Mouse (Mus musculus) embryonic facial prominence, embryonic 15.5 days (tissue): ENCODE data around the gene Pcare. TPM values are rescaled to one million over a fixed set of nuclear protein-coding genes. Genes with fewer than 3 reads are reported as not detected.
A peak's percentile ranks its signal among the peaks of the same experiment; 100 is the strongest.
"Not testable (repeated sequence)": the region's sequence is repeated elsewhere in the genome, so short reads cannot be mapped to it uniquely, and the experiment has no call there.

ENCODE experiments used
- ATAC-seq: fragments of 200-750 bp; cut with Nextera tagmentation; 2 replicates; pipeline ENCODE4 v1.8.0; 2017; ENCODE audit warnings: low read depth, moderate TSS enrichment; ENCODE audit not compliant: insufficient number of reproducible peaks, low FRiP score, low TSS enrichment
- H3K27ac ChIP-seq: fragments of 300-500 bp; sonication (generic); replicated peaks from 2 replicates; pipeline ENCODE4 v1.5.1; 2015; ENCODE audit warnings: mild to moderate bottlenecking, inconsistent platforms
- H3K27me3 ChIP-seq: fragments of 300-500 bp; sonication (generic); 2 replicates; pipeline ENCODE4 v1.6.1; 2015; ENCODE audit warnings: inconsistent platforms
- H3K36me3 ChIP-seq: fragments of 300-500 bp; sonication (generic); 2 replicates; pipeline ENCODE4 v1.6.1; 2015; ENCODE audit warnings: mild to moderate bottlenecking, inconsistent platforms
- H3K4me1 ChIP-seq: fragments of 300-500 bp; sonication (generic); 2 replicates; pipeline ENCODE4 v1.6.1; 2015; ENCODE audit warnings: inconsistent platforms
- H3K4me2 ChIP-seq: fragments of 300-500 bp; sonication (generic); replicated peaks from 2 replicates; pipeline ENCODE4 v1.6.1; 2015; ENCODE audit warnings: mild to moderate bottlenecking, inconsistent platforms
- H3K4me3 ChIP-seq: fragments of 300-500 bp; sonication (generic); replicated peaks from 2 replicates; pipeline ENCODE4 v1.5.1; 2015; ENCODE audit warnings: mild to moderate bottlenecking, inconsistent platforms
- H3K9ac ChIP-seq: fragments of 300-500 bp; sonication (generic); 2 replicates; pipeline ENCODE4 v1.6.1; 2015; ENCODE audit warnings: inconsistent platforms
- H3K9me3 ChIP-seq: fragments of 300-500 bp; sonication (generic); replicated peaks from 2 replicates; pipeline ENCODE4 v1.6.1; 2016; ENCODE audit warnings: inconsistent platforms
- WGBS: fragments of 180-500 bp; shearing (Covaris S2); methylation state at CpG from one replicate; pipeline ENCODE4 v1.1.7; 2015; 5-methylcytosine and 5-hydroxymethylcytosine counted together
- polyA plus RNA-seq: library from polyadenylated mRNA; unstranded; fragments of >200 nt; fragmentation: Nextera tagmentation; extraction: Ambion mirVana; gene quantifications from 2 replicates; pipeline ENCODE4 v1.2.1, GENCODE M21; 2015

Gene Pcare
- polyA plus RNA-seq, 1 experiment from 2014 or later, result not detected

GRCm38 (mm10) chr17:71775279-71775678 is 22.6 kb upstream of the Pcare start:
- Histone ChIP-seq H3K9me3 (no peaks in the 10 kb centered on the region), H3K9ac (no peak overlapping the region), H3K4me3 (no peak overlapping the region), H3K4me1 (no peaks in the 10 kb centered on the region), H3K27me3 (no peaks in the 10 kb centered on the region), H3K27ac (no peak overlapping the region), H3K36me3 (no peaks in the 10 kb centered on the region), H3K4me2 (no peak overlapping the region)
- no peak for ATAC-seq
- WGBS, result 56% methylated on average over 4 of the region's 4 CpGs

- H3K27ac ChIP-seq, result no peak overlapping the region
- no peaks in the 10 kb centered on the region for H3K36me3 ChIP-seq
- ATAC-seq, result no peak
- H3K4me3 ChIP-seq, result no peak overlapping the region
- H3K27me3 ChIP-seq, result no peaks in the 10 kb centered on the region
- H3K9me3 ChIP-seq, result no peaks in the 10 kb centered on the region
- no peak overlapping the region for H3K9ac ChIP-seq
- no peaks in the 10 kb centered on the region for H3K4me1 ChIP-seq
- no peak overlapping the region for H3K4me2 ChIP-seq
- 66% methylated on average over 4 of the region's 4 CpGs for WGBS
These were observed 21.5 kb upstream of the Pcare start for GRCm38 (mm10) chr17:71774173-71774572.

- Histone ChIP-seq H3K27ac (no peak overlapping the region), H3K9me3 (no peaks in the 10 kb centered on the region), H3K9ac (no peak overlapping the region), H3K36me3 (no peaks in the 10 kb centered on the region), H3K4me3 (no peak overlapping the region), H3K27me3 (no peaks in the 10 kb centered on the region), H3K4me1 (no peaks in the 10 kb centered on the region), H3K4me2 (no peak overlapping the region)
- no peak for ATAC-seq
- 83% methylated on average over 3 of the region's 3 CpGs for WGBS
These were observed 18.0 kb upstream of the Pcare start for GRCm38 (mm10) chr17:71770696-71771095.

- Histone ChIP-seq H3K27ac (no peak overlapping the region), H3K4me1 (no peaks in the 10 kb centered on the region), H3K4me3 (no peak overlapping the region), H3K36me3 (no peaks in the 10 kb centered on the region), H3K9me3 (no peaks in the 10 kb centered on the region), H3K9ac (no peak overlapping the region), H3K4me2 (no peak overlapping the region), H3K27me3 (no peaks in the 10 kb centered on the region)
- ATAC-seq, result no peak
- 23% methylated on average over 6 of the region's 6 CpGs for WGBS
These were observed 16.9 kb upstream of the Pcare start for GRCm38 (mm10) chr17:71769564-71769963.

- H3K27ac ChIP-seq, ATAC-seq, H3K9ac ChIP-seq, H3K27me3 ChIP-seq, H3K4me2 ChIP-seq, H3K9me3 ChIP-seq, H3K36me3 ChIP-seq, H3K4me1 ChIP-seq, H3K4me3 ChIP-seq: not testable (repeated sequence)
- WGBS, result 43% methylated on average over 1 of the region's 1 CpGs
These were observed 15.5 kb upstream of the Pcare start, which contains the start of gene Clip4 for GRCm38 (mm10) chr17:71768173-71768572. Gene Clip4, plus strand, starts transcription at chr17:71768473.

- WGBS, result 69% methylated on average over 7 of the region's 7 CpGs
- Histone ChIP-seq H3K4me2 (no peak overlapping the region), H3K27me3 (no peaks in the 10 kb centered on the region), H3K9me3 (no peaks in the 10 kb centered on the region), H3K4me1 (no peaks in the 10 kb centered on the region), H3K36me3 (no peaks in the 10 kb centered on the region), H3K27ac (no peak overlapping the region), H3K4me3 (no peak overlapping the region), H3K9ac (no peak overlapping the region)
- no peak for ATAC-seq
These were observed 7.8 kb upstream of the Pcare start for GRCm38 (mm10) chr17:71760536-71760935.

- Histone ChIP-seq H3K27ac (no peak overlapping the region), H3K27me3 (no peaks in the 10 kb centered on the region), H3K36me3 (no peaks in the 10 kb centered on the region), H3K4me3 (no peak overlapping the region), H3K9ac (no peak overlapping the region), H3K4me2 (no peak overlapping the region), H3K9me3 (no peaks in the 10 kb centered on the region), H3K4me1 (peaks cover 7% of the 10 kb centered on the region; the same call in 1 of the 2 replicates)
- no peak for ATAC-seq
- 72% methylated on average over 9 of the region's 9 CpGs for WGBS
These were observed 3.0 kb downstream of the Pcare start for GRCm38 (mm10) chr17:71749616-71750168.

GRCm38 (mm10) chr17:71747561-71747960 is 5.1 kb downstream of the Pcare start:
- Histone ChIP-seq H3K36me3 (no peaks in the 10 kb centered on the region), H3K4me3 (no peak overlapping the region), H3K4me2 (no peak overlapping the region), H3K4me1 (peaks cover 8% of the 10 kb centered on the region), H3K27me3 (no peaks in the 10 kb centered on the region), H3K27ac (no peak overlapping the region), H3K9ac (no peak overlapping the region), H3K9me3 (no peaks in the 10 kb centered on the region)
- WGBS, result 76% methylated on average over 8 of the region's 8 CpGs
- no peak for ATAC-seq

GRCm38 (mm10) chr17:71746114-71746513 is 6.6 kb downstream of the Pcare start:
- no peaks in the 10 kb centered on the region for H3K36me3 ChIP-seq
- H3K4me3 ChIP-seq, result no peak overlapping the region
- peaks cover 6% of the 10 kb centered on the region; the same call in 1 of the 2 replicates for H3K4me1 ChIP-seq
- no peak overlapping the region for H3K4me2 ChIP-seq
- H3K27me3 ChIP-seq, result no peaks in the 10 kb centered on the region
- H3K27ac ChIP-seq, result no peak overlapping the region
- H3K9me3 ChIP-seq, result no peaks in the 10 kb centered on the region
- 74% methylated on average over 9 of the region's 9 CpGs for WGBS
- H3K9ac ChIP-seq, result no peak overlapping the region
- ATAC-seq, result no peak

GRCm38 (mm10) chr17:71742935-71743334 is 9.8 kb downstream of the Pcare start:
- Histone ChIP-seq H3K4me2 (no peak overlapping the region), H3K36me3 (no peaks in the 10 kb centered on the region), H3K9me3 (no peaks in the 10 kb centered on the region), H3K9ac (no peak overlapping the region), H3K27ac (no peak overlapping the region; the same call in 1 of the 2 replicates), H3K27me3 (no peaks in the 10 kb centered on the region), H3K4me3 (no peak overlapping the region), H3K4me1 (peaks cover 6% of the 10 kb centered on the region; the same call in 1 of the 2 replicates)
- ATAC-seq, result peak; percentile 19; the same call in 1 of the 2 replicates
- 33% methylated on average over 5 of the region's 5 CpGs for WGBS

GRCm38 (mm10) chr17:71742156-71742555 is 10.5 kb downstream of the Pcare start:
- Histone ChIP-seq H3K4me1 (peaks cover 6% of the 10 kb centered on the region; the same call in 1 of the 2 replicates), H3K4me3 (no peak overlapping the region), H3K36me3 (no peaks in the 10 kb centered on the region), H3K4me2 (no peak overlapping the region), H3K9ac (no peak overlapping the region), H3K27ac (no peak overlapping the region), H3K9me3 (no peaks in the 10 kb centered on the region), H3K27me3 (no peaks in the 10 kb centered on the region)
- ATAC-seq, result no peak
- 72% methylated on average over 3 of the region's 3 CpGs for WGBS

GRCm38 (mm10) chr17:71736442-71736841 is 16.3 kb downstream of the Pcare start:
- WGBS, result 59% methylated on average over 3 of the region's 3 CpGs
- no peaks in the 10 kb centered on the region for H3K27me3 ChIP-seq
- no peak for ATAC-seq
- H3K9me3 ChIP-seq, result no peaks in the 10 kb centered on the region
- H3K27ac ChIP-seq, result no peak overlapping the region
- H3K4me3 ChIP-seq, result no peak overlapping the region
- no peak overlapping the region for H3K4me2 ChIP-seq
- H3K4me1 ChIP-seq, result no peaks in the 10 kb centered on the region
- no peaks in the 10 kb centered on the region for H3K36me3 ChIP-seq
- H3K9ac ChIP-seq, result no peak overlapping the region
